Mouse (Mus musculus) kidney, adult 2 months (tissue): ENCODE data around the gene Dlg2.

ENCODE experiments used
- CTCF ChIP-seq: fragments of 200-500 bp; conservative IDR thresholded peaks from 2 replicates; pipeline ENCODE4 v1.5.1; 2011; ENCODE audit warnings: low read depth, mild to moderate bottlenecking, control low read depth, low read length, moderate library complexity, mixed read lengths; ENCODE audit not compliant: insufficient read depth, insufficient read length
- POLR2A ChIP-seq: fragments of 200-500 bp; IDR thresholded peaks from one replicate; pipeline ENCODE4 v1.6.1; 2011; ENCODE audit warnings: low read depth, low read length, control low read depth

DNA sequence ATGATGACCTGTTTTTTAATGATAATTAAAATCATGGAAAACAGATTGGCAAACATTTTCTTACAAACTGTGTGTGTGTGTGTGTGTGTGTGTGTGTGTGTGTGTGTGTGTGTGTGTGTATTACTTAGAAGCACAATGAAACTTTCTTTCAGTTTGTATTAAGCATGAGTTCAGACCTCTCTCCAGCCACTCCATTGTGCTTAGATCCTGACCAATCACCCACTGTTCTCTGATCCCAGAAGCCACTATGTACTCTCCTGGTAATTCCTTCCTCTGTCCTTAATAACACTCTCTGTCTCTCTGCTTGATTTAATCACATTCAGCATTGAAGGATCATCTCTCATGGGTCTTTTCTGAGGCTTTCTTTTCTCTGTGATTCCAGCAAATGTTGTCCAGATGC lies 1211.5 kb downstream of the Dlg2 start:
- no peak for TF ChIP-seq CTCF
- TF ChIP-seq POLR2A: no peak
